Mouse (Mus musculus) yolk sac, embryonic 10.5 days (tissue): ENCODE measurements around the gene Hsd11b2.
A peak's percentile ranks its signal among the peaks of the same experiment; 100 is the strongest.

Experiments
- DNase-seq: peaks from one replicate; pipeline ENCODE4 v3.0.0-alpha.2; 2017; ENCODE audit warnings: low spot score

Hsd11b2 gene

GRCm38 (mm10) chr8:105484392-105484791 is 34.2 kb upstream of the Hsd11b2 start:
- DNase-seq: peak; percentile 74

GRCm38 (mm10) chr8:105488082-105488481 is 30.5 kb upstream of the Hsd11b2 start:
- DNase-seq: no peak

DNA sequence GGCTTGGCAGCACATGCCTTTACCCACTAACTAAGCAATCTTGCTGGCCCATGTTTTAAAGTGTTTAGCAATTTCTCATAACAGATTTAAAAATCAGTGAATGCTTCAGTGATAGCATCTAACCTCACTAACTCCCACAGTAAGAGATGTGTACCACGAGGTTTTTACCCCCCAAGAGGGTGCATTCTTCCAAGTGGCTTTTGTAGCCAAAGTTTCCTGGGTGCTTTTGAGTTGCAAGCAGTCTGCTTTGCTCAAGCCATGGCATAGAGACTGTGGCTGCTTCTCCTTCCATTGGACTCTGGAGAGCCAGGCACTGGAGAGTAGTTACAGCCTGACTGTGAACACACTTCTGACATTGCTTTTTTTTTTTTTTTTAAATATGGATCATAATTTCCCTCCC is 29.3 kb upstream of the Hsd11b2 start:
- DNase-seq: no peak

- no peak for DNase-seq
Observed at GRCm38 (mm10) chr8:105493495-105493894, 25.1 kb upstream of the Hsd11b2 start.

- no peak for DNase-seq
Observed at GRCm38 (mm10) chr8:105494566-105494965, 24.0 kb upstream of the Hsd11b2 start.

DNA sequence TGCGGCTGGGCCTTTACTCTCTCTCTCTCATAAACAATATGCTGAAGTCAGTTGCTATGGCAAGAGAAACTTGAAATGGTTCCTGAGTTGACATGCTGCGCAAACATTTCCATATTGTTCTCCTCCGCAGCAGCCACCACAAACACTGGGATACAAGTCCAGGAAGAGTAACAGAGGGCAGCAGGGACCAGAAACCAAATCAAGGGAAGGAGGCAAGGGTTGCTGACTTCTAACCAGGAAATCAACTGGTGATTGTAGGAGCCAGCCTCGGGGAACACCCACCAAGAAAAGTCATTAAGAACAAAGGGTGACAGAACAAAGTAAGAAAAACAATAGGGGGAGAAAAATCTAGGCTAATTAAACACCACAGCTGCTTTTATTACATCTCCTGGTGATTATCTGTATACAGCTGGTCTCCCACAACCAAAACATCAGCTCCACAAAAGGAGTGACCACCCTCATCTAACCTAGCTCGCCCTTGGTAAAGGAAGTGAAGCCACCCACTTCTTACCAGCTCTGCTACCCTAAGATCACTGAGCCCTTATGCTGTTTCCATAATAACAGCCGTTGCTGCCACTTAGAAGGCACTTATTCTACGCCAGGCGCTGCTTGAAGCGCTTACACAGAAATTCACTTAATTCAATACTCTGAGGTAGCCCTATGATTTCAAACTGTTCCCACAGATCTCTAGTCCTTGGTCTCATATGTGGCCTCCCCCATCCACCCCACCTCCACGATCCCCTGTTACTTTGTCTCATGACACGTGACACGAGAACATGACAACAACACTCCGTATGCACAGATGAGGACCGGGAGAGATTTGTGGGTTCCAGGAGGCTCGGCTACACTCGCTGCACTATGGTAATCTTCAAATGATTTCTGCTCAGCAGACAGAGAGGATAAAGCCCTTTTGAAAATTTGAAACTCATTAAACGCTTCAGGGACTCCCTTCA is 22.9 kb upstream of the Hsd11b2 start:
- DNase-seq: no peak

GRCm38 (mm10) chr8:105496439-105497180 is 21.9 kb upstream of the Hsd11b2 start, which contains the start of gene Zdhhc1:
Gene Zdhhc1 (minus strand): TSS chr8:105496902.
- peak; percentile 80 for DNase-seq

GRCm38 (mm10) chr8:105499787-105500186 is 18.8 kb upstream of the Hsd11b2 start:
- no peak for DNase-seq

- DNase-seq: no peak
Observed at GRCm38 (mm10) chr8:105504617-105505016, 13.9 kb upstream of the Hsd11b2 start.

GRCm38 (mm10) chr8:105506977-105507376 is 11.6 kb upstream of the Hsd11b2 start:
- DNase-seq: no peak

DNA sequence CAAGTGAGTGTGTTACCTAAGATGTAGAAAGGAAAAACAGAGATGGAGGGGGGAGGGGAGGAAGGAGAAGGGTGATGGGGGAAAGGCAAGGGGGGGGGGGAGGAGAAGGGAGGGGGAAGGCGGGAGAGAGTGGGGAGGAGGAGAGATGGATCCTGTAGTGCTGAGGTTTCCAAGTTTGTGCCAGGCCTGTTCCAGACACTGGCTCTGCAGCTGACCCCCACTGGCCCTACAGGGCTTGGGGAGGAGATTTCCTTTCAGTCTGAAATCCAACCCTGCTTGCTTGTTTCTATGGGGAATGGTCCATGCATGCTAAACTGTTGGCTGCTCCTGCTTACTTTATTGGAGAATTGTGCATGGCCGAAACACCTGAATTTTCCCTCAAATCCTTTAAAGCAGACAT is 9.8 kb upstream of the Hsd11b2 start:
- DNase-seq: no peak

DNA sequence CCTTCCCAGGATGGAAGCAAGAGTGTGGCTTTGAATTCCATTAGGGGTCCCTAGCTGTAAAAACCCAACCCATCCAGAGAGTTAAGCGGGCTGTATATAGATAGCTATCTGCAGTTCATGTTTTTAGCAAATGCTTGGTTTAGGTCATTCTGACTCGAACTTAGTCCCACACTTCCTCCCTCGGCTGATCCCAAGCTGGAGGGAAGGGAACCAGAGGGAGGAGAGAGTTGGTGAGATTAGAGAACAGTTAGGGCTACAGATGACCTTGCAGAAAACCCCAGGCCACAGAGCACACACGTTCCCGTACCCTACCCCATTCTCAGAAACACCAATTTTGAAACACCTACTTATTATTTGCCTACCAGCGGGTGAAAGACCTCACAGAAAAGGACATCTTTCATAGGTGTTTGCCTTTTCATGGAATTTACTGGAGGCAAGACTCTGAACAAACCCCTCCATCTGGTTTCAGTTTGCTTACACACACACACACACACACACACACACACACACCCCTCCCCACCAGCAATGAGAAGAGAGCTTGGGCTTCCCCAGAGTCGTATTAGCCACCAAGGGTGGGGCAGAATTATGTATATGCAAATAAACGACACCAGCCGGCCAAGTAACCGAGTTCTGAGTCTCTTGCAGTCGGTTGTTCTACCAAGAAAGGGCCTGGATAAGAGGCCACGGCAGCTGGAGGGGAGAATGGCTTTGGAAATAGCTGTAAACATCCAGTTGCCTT is 8.4 kb upstream of the Hsd11b2 start:
- no peak for DNase-seq

DNA sequence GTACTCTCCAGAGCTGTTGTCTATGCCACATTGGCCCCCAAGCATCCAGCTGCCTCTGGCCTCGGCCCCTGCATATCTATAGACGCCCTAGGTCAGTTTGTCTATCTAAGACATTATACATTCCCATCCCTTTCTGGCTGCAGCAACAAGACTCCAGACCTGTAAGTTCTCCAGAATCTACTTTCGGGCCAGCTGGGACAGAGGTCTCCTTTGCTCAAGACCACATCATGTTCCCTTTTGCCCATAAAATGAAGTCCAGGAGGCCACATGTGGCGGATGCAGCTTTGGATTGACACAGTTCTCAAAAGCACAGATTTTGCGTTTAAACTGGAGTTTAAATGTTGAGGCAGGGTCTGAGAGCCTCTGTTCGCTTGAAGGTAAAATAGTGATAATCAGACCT is 4.4 kb upstream of the Hsd11b2 start:
- no peak for DNase-seq

DNA sequence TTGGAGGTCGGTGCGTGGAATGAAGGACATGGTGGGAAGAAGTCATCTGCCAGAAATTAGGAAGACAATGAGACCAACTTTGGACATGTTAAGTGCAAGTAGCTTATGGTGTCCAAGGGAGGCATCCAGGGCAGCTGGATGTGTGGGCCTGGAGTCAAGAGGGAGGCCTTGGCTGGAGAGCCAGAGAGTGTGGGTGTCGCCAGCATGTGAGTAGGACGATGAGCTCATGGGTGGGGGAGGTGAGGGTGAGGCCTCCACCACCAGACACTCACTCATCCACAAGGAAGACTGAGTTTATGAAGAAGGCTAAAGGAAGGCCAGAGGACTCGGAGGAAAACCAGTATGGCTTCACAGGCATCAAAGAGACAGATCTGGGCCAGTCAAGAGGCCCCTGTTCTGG is 3.9 kb upstream of the Hsd11b2 start:
- DNase-seq: no peak

DNA sequence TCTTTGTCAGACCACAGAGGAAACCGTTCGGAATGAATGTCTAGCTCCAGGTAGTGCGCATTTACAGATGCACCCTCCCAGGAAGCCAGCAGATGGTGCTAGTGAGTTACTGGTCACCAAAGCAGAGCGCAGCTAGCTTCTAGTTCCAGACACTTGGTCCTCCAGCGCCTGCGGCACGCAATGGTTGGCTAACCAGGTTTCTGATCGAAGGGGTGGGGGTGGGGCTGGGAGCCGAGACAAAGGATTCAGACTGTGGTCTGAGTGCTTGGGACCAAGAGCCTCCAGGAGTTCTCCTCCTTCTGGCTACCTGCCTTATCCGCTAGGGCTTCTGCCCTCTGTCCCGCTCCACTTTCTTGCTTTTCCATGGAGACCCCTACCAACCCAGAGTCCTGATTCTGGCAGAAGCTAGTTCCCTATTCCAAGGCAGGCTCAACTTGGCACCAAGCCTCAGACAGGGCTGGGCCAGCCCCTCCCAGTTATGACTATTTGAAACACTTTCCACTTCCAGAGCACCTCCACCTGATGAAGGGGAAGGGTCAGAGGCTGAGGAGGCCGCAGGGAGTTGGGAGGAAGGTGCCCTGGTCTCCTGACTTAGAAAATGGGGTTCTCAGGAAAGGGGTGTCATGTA is 2.4 kb upstream of the Hsd11b2 start:
- peak; percentile 76 for DNase-seq

DNA sequence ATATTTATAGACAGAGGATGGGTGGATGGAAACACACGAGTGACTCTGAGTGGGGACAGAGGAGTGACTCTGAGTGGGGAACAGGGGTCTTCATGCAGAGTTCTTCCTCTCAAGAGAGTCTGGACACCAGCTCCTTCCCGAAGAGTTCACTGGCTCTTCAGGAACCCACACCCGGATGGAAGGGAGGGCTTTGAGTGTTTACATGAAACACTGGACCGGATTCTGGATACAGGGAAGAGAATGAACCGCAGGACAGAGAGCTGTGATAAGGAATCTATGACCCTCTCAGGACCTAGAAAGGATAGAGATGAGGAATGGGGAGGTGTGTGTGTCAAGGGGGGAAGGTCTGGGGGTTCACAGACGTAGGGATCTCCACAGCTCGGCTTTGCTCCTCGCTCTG is 1.2 kb upstream of the Hsd11b2 start:
- no peak for DNase-seq

GRCm38 (mm10) chr8:105519591-105519990 is 1.0 kb downstream of the Hsd11b2 start:
- peak; percentile 68 for DNase-seq

DNA sequence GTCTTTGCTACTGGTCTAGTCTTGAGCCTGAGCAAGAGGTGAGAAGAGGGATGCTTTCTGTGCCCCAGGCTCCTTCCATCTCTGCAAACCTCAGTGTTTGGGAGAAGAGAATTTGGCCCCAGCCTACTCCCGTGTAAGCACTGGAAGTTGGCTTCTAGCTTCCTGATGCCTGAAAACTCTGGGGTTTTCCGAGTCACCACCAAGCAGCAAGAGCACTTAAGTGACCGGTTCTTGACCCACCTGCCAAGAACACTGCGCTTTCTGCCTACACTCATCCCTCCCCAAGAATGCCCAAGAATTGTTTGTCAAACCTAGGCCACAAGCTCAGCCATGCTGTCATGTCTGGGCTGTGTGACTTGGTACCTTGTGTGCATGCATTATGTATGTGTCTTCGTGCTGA is 2.0 kb downstream of the Hsd11b2 start:
- no peak for DNase-seq

- peak; percentile 87 for DNase-seq
Observed at GRCm38 (mm10) chr8:105521061-105521460, 2.5 kb downstream of the Hsd11b2 start.

DNA sequence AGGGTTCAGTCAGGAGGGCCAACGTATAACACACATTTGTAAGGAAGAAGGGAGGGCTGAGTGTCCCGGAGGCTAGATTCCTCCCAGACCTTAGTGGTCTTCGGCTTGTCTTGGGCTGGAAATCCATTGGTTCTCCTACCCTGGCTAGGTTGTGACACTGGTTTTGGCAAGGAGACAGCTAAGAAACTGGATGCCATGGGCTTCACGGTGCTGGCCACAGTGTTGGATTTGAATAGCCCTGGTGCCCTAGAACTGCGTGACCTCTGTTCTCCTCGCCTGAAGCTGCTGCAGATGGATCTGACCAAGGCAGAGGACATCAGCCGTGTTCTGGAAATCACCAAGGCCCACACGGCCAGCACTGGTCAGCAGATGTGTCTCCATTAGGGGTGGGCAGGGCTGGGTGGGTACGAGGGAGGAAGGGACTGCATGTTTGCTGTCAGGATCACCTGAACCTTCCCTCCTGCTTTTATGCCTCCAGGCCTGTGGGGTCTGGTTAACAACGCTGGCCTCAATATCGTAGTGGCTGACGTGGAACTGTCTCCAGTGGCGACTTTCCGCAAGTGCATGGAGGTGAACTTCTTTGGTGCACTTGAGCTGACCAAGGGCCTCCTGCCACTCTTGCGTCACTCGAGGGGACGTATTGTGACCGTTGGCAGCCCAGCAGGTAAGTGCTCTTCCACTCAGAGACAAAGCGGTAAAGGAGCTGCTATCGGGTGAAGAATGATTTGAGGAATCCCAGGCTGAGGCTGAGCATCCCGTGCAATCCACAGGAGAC is 3.6 kb downstream of the Hsd11b2 start:
- DNase-seq: no peak

DNA sequence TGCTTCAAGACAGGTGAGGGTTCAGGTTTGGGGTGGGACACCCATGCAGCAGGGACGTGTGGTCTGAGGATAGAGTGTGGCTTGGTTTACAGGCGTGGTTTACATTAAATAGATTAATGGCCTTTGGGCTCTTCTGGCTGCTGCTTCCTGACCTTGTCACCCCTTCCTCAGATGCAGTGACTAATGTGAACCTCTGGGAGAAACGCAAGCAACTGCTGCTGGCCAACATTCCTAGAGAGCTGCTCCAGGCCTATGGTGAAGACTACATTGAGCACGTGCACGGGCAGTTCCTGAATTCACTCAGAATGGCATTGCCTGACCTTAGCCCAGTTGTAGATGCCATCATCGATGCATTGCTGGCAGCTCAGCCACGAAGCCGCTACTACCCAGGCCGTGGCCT is 4.3 kb downstream of the Hsd11b2 start:
- no peak for DNase-seq
